Mouse (Mus musculus) mouse embryonic stem cell (cell line): ENCODE results near the gene Pm20d2.

ENCODE experiments used
- in situ Hi-C, 2 experiments: fragments of 300-500 bp; cut with MboI; formaldehyde crosslinking; loops; 1 replicate in 1 of 2; 3 replicates in 1 of 2; pipeline ENCODE4 v1.14.3; 2019 to 2020; ENCODE audit warnings: low sequenced_read_pairs in 2 of 2, low pct_unique_long_range_greater_than_20kb in 1 of 2, mixed read lengths in 1 of 2; ENCODE audit not compliant: unreplicated experiment in 1 of 2

Pm20d2 gene

DNA sequence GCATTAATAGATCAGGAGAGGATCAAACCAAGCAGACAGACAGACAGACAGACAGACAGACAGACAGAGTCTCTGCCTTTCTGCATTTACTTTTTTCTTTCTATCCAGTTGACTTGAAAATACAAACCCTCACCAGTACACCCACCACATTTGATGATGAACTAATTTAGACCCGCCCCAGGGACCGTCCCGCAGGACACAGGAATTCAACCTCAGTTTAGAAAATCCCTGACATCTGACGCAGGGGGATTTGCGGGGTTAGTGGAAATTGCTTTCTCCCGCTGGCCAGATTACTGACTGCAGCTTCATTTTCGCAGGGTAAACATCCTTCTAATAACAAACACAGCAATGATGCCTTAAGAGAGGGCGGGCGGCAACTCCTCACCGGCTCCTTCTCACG, 57.3 kb downstream of the Pm20d2 start, which contains the start of gene Gabrr1:
Gabrr1 (plus strand) TSS at position 301 of the 400 bp plus-strand sequence.
- in situ Hi-C loops: loop anchor here in 1 of 2 experiments (25.0 kb wide), 1 partner anchor 155 kb away; the partner anchor contains the start of gene Pnrc1

- in situ Hi-C loops: loop anchor here (10.0 to 25.0 kb wide), 2 partner anchors 162 to 169 kb away; partner anchors contain the start of gene Pnrc1 (in 2 of the 2)
Observed at GRCm38 (mm10) chr4:33125409-33126084, 64.0 kb downstream of the Pm20d2 start.

DNA sequence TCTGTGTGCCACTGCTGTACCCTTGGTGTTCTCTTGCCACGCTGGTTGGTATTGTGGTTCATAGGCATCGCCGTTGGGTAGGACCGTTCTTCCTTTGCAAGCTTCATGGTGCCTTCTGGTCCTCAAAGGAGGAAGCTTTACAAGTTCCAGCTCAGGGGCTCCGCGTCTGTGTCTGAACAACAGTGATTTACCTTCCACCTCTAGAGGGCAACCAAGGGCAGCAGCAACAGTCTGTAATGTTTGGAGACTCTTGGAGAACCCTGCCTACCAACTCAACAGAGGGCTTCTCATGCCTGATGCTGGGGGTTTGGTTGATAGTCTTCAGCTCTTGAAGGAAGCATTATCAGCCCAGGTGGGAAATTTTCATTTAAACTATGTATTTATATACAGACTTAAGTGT, 65.0 kb downstream of the Pm20d2 start:
- in situ Hi-C loops: loop anchor here in 1 of 2 experiments (10.0 kb wide), 1 partner anchor 170 kb away; the partner anchor contains the start of gene Pnrc1
